Mouse (Mus musculus) C2C12 (cell line): ENCODE measurements around the gene Cdh4.

Experiments
- CEBPB ChIP-seq: IDR thresholded peaks from one replicate; pipeline ENCODE4 v1.6.1; 2011; ENCODE audit warnings: low read depth, mild to moderate bottlenecking, control low read depth, moderate library complexity
- CTCF ChIP-seq: IDR thresholded peaks from one replicate; pipeline ENCODE4 v1.5.1; 2011; ENCODE audit not compliant: control insufficient read depth, insufficient read depth, insufficient read length
- FOSL1 ChIP-seq: IDR thresholded peaks from one replicate; pipeline ENCODE4 v1.8.0; 2011; ENCODE audit warnings: mild to moderate bottlenecking, low read length; ENCODE audit not compliant: poor library complexity, insufficient read depth, severe bottlenecking
- MAX ChIP-seq: IDR thresholded peaks from one replicate; pipeline ENCODE4 v1.6.1; 2011; ENCODE audit warnings: mild to moderate bottlenecking, control low read depth
- MYOG ChIP-seq: IDR thresholded peaks from one replicate; pipeline ENCODE4 v1.6.1; 2011; ENCODE audit not compliant: control insufficient read depth, insufficient read length; ENCODE audit errors: extremely low read depth
- USF1 ChIP-seq: IDR thresholded peaks from one replicate; pipeline ENCODE4 v1.6.1; 2011; ENCODE audit warnings: low read depth, mild to moderate bottlenecking, control low read depth, moderate library complexity

- TF ChIP-seq CTCF (no peak), MAX (no peak), USF1 (no peak), MYOG (no peak), FOSL1 (no peak), CEBPB (no peak)
These were observed 489.5 kb downstream of the Cdh4 start for GRCm38 (mm10) chr2:179931741-179932140.
